Mouse (Mus musculus): Measurements from ENCODE around the gene Rapgef1. TPM values are rescaled to one million over a fixed set of nuclear protein-coding genes. Genes with fewer than 3 reads are reported as not detected.

The Rapgef1 gene
- polyA plus RNA-seq, 1 experiment, result 23.4 TPM

- Histone ChIP-seq H3K4me3 (replicated peaks; ENCODE audit: control insufficient read depth, low read depth, low read length) (no peak overlapping the region), H3K4me1 (ENCODE audit: control insufficient read depth, insufficient read depth, low read length) (peaks cover 12% of the 10 kb centered on the region)
These were observed 47.6 kb downstream of the Rapgef1 start for GRCm38 (mm10) chr2:29667109-29667508.

GRCm38 (mm10) chr2:29668011-29668691, 48.6 kb downstream of the Rapgef1 start:
- WGBS, result 85% methylated on average over 7 of the region's 7 CpGs
- TF ChIP-seq CTCF (IDR thresholded peaks at IDR 0.05; ENCODE audit: control insufficient read depth, insufficient read depth, low read length) (no peak), POLR2A (IDR thresholded peaks at IDR 0.05; ENCODE audit: borderline replicate concordance, control insufficient read depth, low read depth, low read length) (no peak)
- H3K4me3 ChIP-seq (replicated peaks; ENCODE audit: control insufficient read depth, low read depth, low read length), result no peak overlapping the region
- peaks cover 9% of the 10 kb centered on the region for H3K4me1 ChIP-seq (ENCODE audit: control insufficient read depth, insufficient read depth, low read length)
- H3K27ac ChIP-seq (ENCODE audit: control insufficient read depth, insufficient read depth, low read depth, low read length, poor library complexity), result no peak overlapping the region

More at GRCm38 (mm10) chr2:29667109-29667508, 47.6 kb downstream of the Rapgef1 start:
- H3K27ac ChIP-seq (ENCODE audit: control insufficient read depth, insufficient read depth, low read depth, low read length, poor library complexity), result no peak overlapping the region
- TF ChIP-seq CTCF (IDR thresholded peaks at IDR 0.05; ENCODE audit: control insufficient read depth, insufficient read depth, low read length), result no peak
- no peak for TF ChIP-seq POLR2A (IDR thresholded peaks at IDR 0.05; ENCODE audit: borderline replicate concordance, control insufficient read depth, low read depth, low read length)
- WGBS, result 83% methylated on average over 4 of the region's 4 CpGs

GRCm38 (mm10) chr2:29668963-29669362, 49.4 kb downstream of the Rapgef1 start:
- Histone ChIP-seq H3K27ac (ENCODE audit: control insufficient read depth, insufficient read depth, low read depth, low read length, poor library complexity) (no peak overlapping the region), H3K4me1 (ENCODE audit: control insufficient read depth, insufficient read depth, low read length) (peaks cover 9% of the 10 kb centered on the region), H3K4me3 (replicated peaks; ENCODE audit: control insufficient read depth, low read depth, low read length) (no peak overlapping the region)
- TF ChIP-seq CTCF (IDR thresholded peaks at IDR 0.05; ENCODE audit: control insufficient read depth, insufficient read depth, low read length) (no peak), POLR2A (IDR thresholded peaks at IDR 0.05; ENCODE audit: borderline replicate concordance, control insufficient read depth, low read depth, low read length) (no peak)
- WGBS, result 72% methylated on average over 4 of the region's 4 CpGs

- H3K4me3 ChIP-seq (replicated peaks; ENCODE audit: control insufficient read depth, low read depth, low read length), result no peak overlapping the region
- peaks cover 9% of the 10 kb centered on the region for H3K4me1 ChIP-seq (ENCODE audit: control insufficient read depth, insufficient read depth, low read length)
- H3K27ac ChIP-seq (ENCODE audit: control insufficient read depth, insufficient read depth, low read depth, low read length, poor library complexity), result no peak overlapping the region
- no peak for TF ChIP-seq POLR2A (IDR thresholded peaks at IDR 0.05; ENCODE audit: borderline replicate concordance, control insufficient read depth, low read depth, low read length)
- TF ChIP-seq CTCF (IDR thresholded peaks at IDR 0.05; ENCODE audit: control insufficient read depth, insufficient read depth, low read length), result no peak
These were observed 50.2 kb downstream of the Rapgef1 start for GRCm38 (mm10) chr2:29669711-29670110.

GRCm38 (mm10) chr2:29670231-29670991, 50.9 kb downstream of the Rapgef1 start:
- Histone ChIP-seq H3K27ac (ENCODE audit: control insufficient read depth, insufficient read depth, low read depth, low read length, poor library complexity) (no peak overlapping the region; the same call in 1 of the 2 replicates), H3K4me1 (ENCODE audit: control insufficient read depth, insufficient read depth, low read length) (peaks cover 9% of the 10 kb centered on the region)

GRCm38 (mm10) chr2:29671374-29671773, 51.9 kb downstream of the Rapgef1 start:
- H3K27ac ChIP-seq (ENCODE audit: control insufficient read depth, insufficient read depth, low read depth, low read length, poor library complexity), result no peak overlapping the region
- TF ChIP-seq POLR2A (IDR thresholded peaks at IDR 0.05; ENCODE audit: borderline replicate concordance, control insufficient read depth, low read depth, low read length) (no peak), CTCF (IDR thresholded peaks at IDR 0.05; ENCODE audit: control insufficient read depth, insufficient read depth, low read length) (no peak)
- WGBS, result 88% methylated on average over 4 of the region's 4 CpGs
- H3K4me1 ChIP-seq (ENCODE audit: control insufficient read depth, insufficient read depth, low read length), result peaks cover 9% of the 10 kb centered on the region
- H3K4me3 ChIP-seq (replicated peaks; ENCODE audit: control insufficient read depth, low read depth, low read length), result no peak overlapping the region

More at GRCm38 (mm10) chr2:29670231-29670991, 50.9 kb downstream of the Rapgef1 start:
- TF ChIP-seq POLR2A (IDR thresholded peaks at IDR 0.05; ENCODE audit: borderline replicate concordance, control insufficient read depth, low read depth, low read length), result no peak
- TF ChIP-seq CTCF (IDR thresholded peaks at IDR 0.05; ENCODE audit: control insufficient read depth, insufficient read depth, low read length), result peak; percentile 59
- WGBS, result 8% methylated on average over 9 of the region's 9 CpGs
- H3K4me3 ChIP-seq (replicated peaks; ENCODE audit: control insufficient read depth, low read depth, low read length), result no peak overlapping the region

- no peak overlapping the region for H3K4me3 ChIP-seq (replicated peaks; ENCODE audit: control insufficient read depth, low read depth, low read length)
- no peak for TF ChIP-seq CTCF (IDR thresholded peaks at IDR 0.05; ENCODE audit: control insufficient read depth, insufficient read depth, low read length)
- TF ChIP-seq POLR2A (IDR thresholded peaks at IDR 0.05; ENCODE audit: borderline replicate concordance, control insufficient read depth, low read depth, low read length), result no peak
- peaks cover 9% of the 10 kb centered on the region for H3K4me1 ChIP-seq (ENCODE audit: control insufficient read depth, insufficient read depth, low read length)
- no peak overlapping the region for H3K27ac ChIP-seq (ENCODE audit: control insufficient read depth, insufficient read depth, low read depth, low read length, poor library complexity)
- WGBS, result 82% methylated on average over 3 of the region's 3 CpGs
These were observed 52.3 kb downstream of the Rapgef1 start for GRCm38 (mm10) chr2:29671856-29672255.

- Histone ChIP-seq H3K4me1 (ENCODE audit: control insufficient read depth, insufficient read depth, low read length) (peaks cover 9% of the 10 kb centered on the region), H3K4me3 (replicated peaks; ENCODE audit: control insufficient read depth, low read depth, low read length) (no peak overlapping the region), H3K27ac (ENCODE audit: control insufficient read depth, insufficient read depth, low read depth, low read length, poor library complexity) (peak overlapping the region; percentile 44; the same call in 1 of the 2 replicates)
- WGBS, result 12% methylated on average over 7 of the region's 7 CpGs
- TF ChIP-seq CTCF (IDR thresholded peaks at IDR 0.05; ENCODE audit: control insufficient read depth, insufficient read depth, low read length) (no peak), POLR2A (IDR thresholded peaks at IDR 0.05; ENCODE audit: borderline replicate concordance, control insufficient read depth, low read depth, low read length) (no peak)
These were observed 53.4 kb downstream of the Rapgef1 start for GRCm38 (mm10) chr2:29672746-29673536.
